In the genomic region with DNA sequence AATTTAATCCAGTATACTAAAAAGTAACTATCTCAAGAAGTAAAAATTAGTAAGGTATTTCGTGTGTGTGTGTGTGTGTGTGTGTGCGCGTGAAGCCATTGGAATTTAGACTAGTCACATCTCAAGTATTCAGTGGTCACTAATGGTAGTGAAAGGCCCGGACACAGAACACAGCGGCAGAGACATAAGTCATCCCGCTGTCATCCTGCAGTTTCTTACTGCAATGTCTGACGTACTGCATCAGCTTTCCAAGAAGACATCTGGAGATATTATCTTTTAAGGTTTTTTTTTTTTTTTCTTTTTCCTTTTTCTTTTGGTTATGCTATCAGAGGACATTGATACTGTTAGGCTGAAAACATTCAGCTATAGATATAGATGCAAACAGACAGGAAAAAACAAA, we compare ENCODE assay signal across 27 mouse cellular contexts.
"Had no signal": no experiment of that assay in that cellular context is flagged by ENCODE, and none has a peak within 500 bp of the region (broad histone marks: within the 10 kb centered on the region; RNA-seq: fewer than 3 reads in every experiment).

No protein-coding gene starts in this region.

- DNase-seq: gastrocnemius, adult 2 months; gastrocnemius, postnatal 10 days; gastrocnemius, postnatal 25 days; heart, adult 18-20 months; heart, postnatal 14 days; heart, postnatal 4 days; kidney, adult 11 months; kidney, adult 2 months; kidney, adult 9 months; kidney, postnatal 14 days; kidney, postnatal 36 days; layer of hippocampus, adult 9-11 months; layer of hippocampus, postnatal 36 days; left cerebral cortex, postnatal 4 days had no signal

- H3K27ac ChIP-seq: gastrocnemius, adult 2 months; heart, embryonic 10.5 days; heart, embryonic 13.5 days; heart, embryonic 15.5 days; hindbrain, embryonic 10.5 days; hindbrain, embryonic 12.5 days; hindbrain, embryonic 14.5 days; kidney, embryonic 15.5 days; kidney, postnatal 0 days; limb, embryonic 13.5 days; limb, embryonic 15.5 days; liver, embryonic 12.5 days had no signal

- ATAC-seq: hindbrain, embryonic 16.5 days; intestine, embryonic 16.5 days; liver, embryonic 12.5 days had no signal

- H3K9ac ChIP-seq: heart, embryonic 13.5 days; heart, embryonic 15.5 days; hindbrain, embryonic 12.5 days; hindbrain, embryonic 14.5 days; kidney, embryonic 15.5 days; limb, embryonic 13.5 days; limb, embryonic 15.5 days; liver, embryonic 12.5 days had no signal

- H3K4me2 ChIP-seq: heart, embryonic 13.5 days; heart, embryonic 15.5 days; hindbrain, embryonic 12.5 days; hindbrain, embryonic 14.5 days; kidney, embryonic 15.5 days; limb, embryonic 13.5 days; limb, embryonic 15.5 days; liver, embryonic 12.5 days had no signal

- H3K4me3 ChIP-seq: gastrocnemius, adult 2 months; heart, embryonic 10.5 days; heart, embryonic 13.5 days; heart, embryonic 15.5 days; hindbrain, embryonic 10.5 days; hindbrain, embryonic 12.5 days; kidney, embryonic 15.5 days; limb, embryonic 13.5 days; limb, embryonic 15.5 days; liver, embryonic 12.5 days had no signal

- H3K4me1 ChIP-seq: heart, embryonic 10.5 days; heart, embryonic 15.5 days; hindbrain, embryonic 10.5 days; hindbrain, embryonic 12.5 days; kidney, embryonic 15.5 days; limb, embryonic 13.5 days; limb, embryonic 15.5 days; liver, embryonic 12.5 days had no signal

- H3K27me3 ChIP-seq: heart, embryonic 13.5 days; heart, embryonic 15.5 days; hindbrain, embryonic 12.5 days; kidney, embryonic 15.5 days; limb, embryonic 13.5 days; limb, embryonic 15.5 days; liver, embryonic 12.5 days had no signal

- H3K9me3 ChIP-seq: heart, embryonic 10.5 days; heart, embryonic 13.5 days; heart, embryonic 15.5 days; hindbrain, embryonic 10.5 days; hindbrain, embryonic 12.5 days; kidney, embryonic 15.5 days; limb, embryonic 13.5 days; limb, embryonic 15.5 days; liver, embryonic 12.5 days had no signal
